Mouse (Mus musculus) lung, embryonic 15.5 days (tissue): Measurements from ENCODE around the gene Arhgap10. TPM values are rescaled to one million over a fixed set of nuclear protein-coding genes. Genes with fewer than 3 reads are reported as not detected.

ENCODE experiments used
- ATAC-seq: fragments of 200-750 bp; cut with Nextera tagmentation; 2 replicates; pipeline ENCODE4 v1.8.0; 2017; ENCODE audit warnings: moderate number of reproducible peaks, borderline replicate concordance; ENCODE audit not compliant: low FRiP score, low TSS enrichment; ENCODE audit errors: extremely low read depth
- H3K27ac ChIP-seq: fragments of 300-500 bp; sonication (generic); 2 replicates; pipeline ENCODE4 v1.5.1; 2015; ENCODE audit warnings: moderate library complexity, mild to moderate bottlenecking, inconsistent platforms
- H3K27me3 ChIP-seq: fragments of 300-500 bp; sonication (generic); 2 replicates; pipeline ENCODE4 v1.6.1; 2015; ENCODE audit warnings: inconsistent platforms
- H3K36me3 ChIP-seq: fragments of 300-500 bp; sonication (generic); 2 replicates; pipeline ENCODE4 v1.6.1; 2015; ENCODE audit warnings: inconsistent platforms
- H3K4me1 ChIP-seq: fragments of 300-500 bp; sonication (generic); 2 replicates; pipeline ENCODE4 v1.6.1; 2015; ENCODE audit warnings: inconsistent platforms
- H3K4me2 ChIP-seq: fragments of 300-500 bp; sonication (generic); 2 replicates; pipeline ENCODE4 v1.6.1; 2015; ENCODE audit warnings: inconsistent platforms, mild to moderate bottlenecking, moderate library complexity
- H3K4me3 ChIP-seq: fragments of 300-500 bp; sonication (generic); 2 replicates; pipeline ENCODE4 v1.5.1; 2015; ENCODE audit warnings: mild to moderate bottlenecking, inconsistent platforms
- H3K9ac ChIP-seq: fragments of 300-500 bp; sonication (generic); 2 replicates; pipeline ENCODE4 v1.6.1; 2015; ENCODE audit warnings: inconsistent platforms
- H3K9me3 ChIP-seq: fragments of 300-500 bp; sonication (generic); 2 replicates; pipeline ENCODE4 v1.6.1; 2016; ENCODE audit warnings: inconsistent platforms
- WGBS: fragments of 180-500 bp; shearing (Covaris S2); methylation state at CpG from one replicate; pipeline ENCODE4 v1.1.7; 2015; 5-methylcytosine and 5-hydroxymethylcytosine counted together
- polyA plus RNA-seq: library from polyadenylated mRNA; unstranded; fragments of >200 nt; fragmentation: Nextera tagmentation; extraction: Ambion mirVana; gene quantifications from 2 replicates; pipeline ENCODE4 v1.2.1, GENCODE M21; 2015

The Arhgap10 gene
- polyA plus RNA-seq, 1 experiment from 2014 or later = 23.8 TPM

GRCm38 (mm10) chr8:77288492-77288891, 229.3 kb downstream of the Arhgap10 start:
- WGBS = 93% methylated on average over 12 of the region's 12 CpGs
- Histone ChIP-seq H3K27ac (no peak overlapping the region), H3K9me3 (no peaks in the 10 kb centered on the region), H3K4me2 (no peak overlapping the region), H3K4me1 (no peaks in the 10 kb centered on the region), H3K4me3 (no peak overlapping the region), H3K27me3 (no peaks in the 10 kb centered on the region), H3K36me3 (no peaks in the 10 kb centered on the region), H3K9ac (no peak overlapping the region)
- no peak for ATAC-seq

GRCm38 (mm10) chr8:77288065-77288464, 229.7 kb downstream of the Arhgap10 start:
- no peaks in the 10 kb centered on the region for H3K27me3 ChIP-seq
- H3K4me3 ChIP-seq = no peak overlapping the region
- H3K27ac ChIP-seq = no peak overlapping the region
- no peak overlapping the region for H3K4me2 ChIP-seq
- no peak overlapping the region for H3K9ac ChIP-seq
- no peaks in the 10 kb centered on the region for H3K36me3 ChIP-seq
- peak; percentile 39; the same call in 1 of the 2 replicates for ATAC-seq
- no peaks in the 10 kb centered on the region for H3K4me1 ChIP-seq
- WGBS = 41% methylated on average over 3 of the region's 3 CpGs
- H3K9me3 ChIP-seq = no peaks in the 10 kb centered on the region

- Histone ChIP-seq H3K27ac (no peak overlapping the region), H3K4me1 (no peaks in the 10 kb centered on the region), H3K4me3 (no peak overlapping the region), H3K9ac (no peak overlapping the region), H3K27me3 (no peaks in the 10 kb centered on the region), H3K9me3 (no peaks in the 10 kb centered on the region), H3K4me2 (no peak overlapping the region), H3K36me3 (no peaks in the 10 kb centered on the region)
- 75% methylated on average over 3 of the region's 3 CpGs for WGBS
- ATAC-seq = no peak
These were observed 233.3 kb downstream of the Arhgap10 start for GRCm38 (mm10) chr8:77284473-77284872.

GRCm38 (mm10) chr8:77282605-77283236, 235.0 kb downstream of the Arhgap10 start:
- no peaks in the 10 kb centered on the region for H3K27me3 ChIP-seq
- no peak overlapping the region for H3K4me2 ChIP-seq
- no peak overlapping the region for H3K9ac ChIP-seq
- H3K4me3 ChIP-seq = no peak overlapping the region
- H3K36me3 ChIP-seq = no peaks in the 10 kb centered on the region
- ATAC-seq = no peak
- 85% methylated on average over 7 of the region's 7 CpGs for WGBS
- H3K9me3 ChIP-seq = no peaks in the 10 kb centered on the region
- H3K27ac ChIP-seq = no peak overlapping the region
- H3K4me1 ChIP-seq = no peaks in the 10 kb centered on the region

- H3K9me3 ChIP-seq = no peaks in the 10 kb centered on the region
- peaks cover 8% of the 10 kb centered on the region; the same call in 1 of the 2 replicates for H3K4me1 ChIP-seq
- no peaks in the 10 kb centered on the region for H3K27me3 ChIP-seq
- 55% methylated on average over 3 of the region's 3 CpGs for WGBS
- H3K36me3 ChIP-seq = no peaks in the 10 kb centered on the region
- no peak overlapping the region for H3K4me3 ChIP-seq
- H3K27ac ChIP-seq = peak overlapping the region; percentile 6; the same call in 1 of the 2 replicates
- ATAC-seq = no peak
- H3K9ac ChIP-seq = no peak overlapping the region
- no peak overlapping the region for H3K4me2 ChIP-seq
These were observed 237.8 kb downstream of the Arhgap10 start for GRCm38 (mm10) chr8:77279977-77280376.

- no peak for ATAC-seq
- no peak overlapping the region for H3K4me3 ChIP-seq
- no peak overlapping the region for H3K9ac ChIP-seq
- peaks cover 8% of the 10 kb centered on the region; the same call in 1 of the 2 replicates for H3K4me1 ChIP-seq
- WGBS = 85% methylated on average over 4 of the region's 4 CpGs
- no peaks in the 10 kb centered on the region for H3K27me3 ChIP-seq
- no peak overlapping the region for H3K27ac ChIP-seq
- H3K9me3 ChIP-seq = no peaks in the 10 kb centered on the region
- H3K4me2 ChIP-seq = no peak overlapping the region
- no peaks in the 10 kb centered on the region for H3K36me3 ChIP-seq
These were observed 239.5 kb downstream of the Arhgap10 start for GRCm38 (mm10) chr8:77278246-77278645.

GRCm38 (mm10) chr8:77276827-77277226, 240.9 kb downstream of the Arhgap10 start:
- peak; percentile 40; the same call in 1 of the 2 replicates for ATAC-seq
- Histone ChIP-seq H3K27me3 (no peaks in the 10 kb centered on the region), H3K36me3 (no peaks in the 10 kb centered on the region), H3K4me3 (no peak overlapping the region), H3K9me3 (no peaks in the 10 kb centered on the region), H3K4me2 (no peak overlapping the region; the same call in 1 of the 2 replicates), H3K9ac (no peak overlapping the region), H3K27ac (peak overlapping the region; percentile 30; the same call in 1 of the 2 replicates), H3K4me1 (peaks cover 17% of the 10 kb centered on the region)
- 58% methylated on average over 10 of the region's 10 CpGs for WGBS

- no peak overlapping the region for H3K27ac ChIP-seq
- H3K9me3 ChIP-seq = no peaks in the 10 kb centered on the region
- H3K36me3 ChIP-seq = peaks cover 1% of the 10 kb centered on the region; the same call in 1 of the 2 replicates
- H3K4me3 ChIP-seq = no peak overlapping the region
- 75% methylated on average over 5 of the region's 5 CpGs for whole genome bisulfite sequencing
- H3K9ac ChIP-seq = no peak overlapping the region
- peaks cover 21% of the 10 kb centered on the region for H3K4me1 ChIP-seq
- no peak overlapping the region for H3K4me2 ChIP-seq
- no peak for ATAC-seq
- no peaks in the 10 kb centered on the region for H3K27me3 ChIP-seq
These were observed 242.2 kb downstream of the Arhgap10 start for GRCm38 (mm10) chr8:77275571-77275970.

- H3K4me3 ChIP-seq = no peak overlapping the region
- ATAC-seq = no peak
- 61% methylated on average over 6 of the region's 6 CpGs for WGBS
- no peaks in the 10 kb centered on the region for H3K27me3 ChIP-seq
- no peak overlapping the region for H3K4me2 ChIP-seq
- peak overlapping the region; percentile 35 for H3K27ac ChIP-seq
- H3K9ac ChIP-seq = no peak overlapping the region
- H3K36me3 ChIP-seq = peaks cover 15% of the 10 kb centered on the region; the same call in 1 of the 2 replicates
- H3K4me1 ChIP-seq = peaks cover 29% of the 10 kb centered on the region
- H3K9me3 ChIP-seq = no peaks in the 10 kb centered on the region
These were observed 245.6 kb downstream of the Arhgap10 start for GRCm38 (mm10) chr8:77272136-77272535.

GRCm38 (mm10) chr8:77267941-77268405, 249.8 kb downstream of the Arhgap10 start:
- WGBS = 29% methylated on average over 1 of the region's 1 CpGs
- no peak for ATAC-seq
- Histone ChIP-seq H3K4me1 (peaks cover 22% of the 10 kb centered on the region), H3K27ac (peak overlapping the region; percentile 62), H3K9ac (no peak overlapping the region), H3K9me3 (no peaks in the 10 kb centered on the region), H3K36me3 (peaks cover 15% of the 10 kb centered on the region; the same call in 1 of the 2 replicates), H3K4me2 (no peak overlapping the region), H3K4me3 (no peak overlapping the region), H3K27me3 (no peaks in the 10 kb centered on the region)

- H3K9me3 ChIP-seq = no peaks in the 10 kb centered on the region
- no peak overlapping the region for H3K4me3 ChIP-seq
- H3K4me1 ChIP-seq = peaks cover 4% of the 10 kb centered on the region; the same call in 1 of the 2 replicates
- H3K4me2 ChIP-seq = no peak overlapping the region
- ATAC-seq = no peak
- H3K36me3 ChIP-seq = peaks cover 9% of the 10 kb centered on the region; the same call in 1 of the 2 replicates
- H3K27me3 ChIP-seq = no peaks in the 10 kb centered on the region
- H3K9ac ChIP-seq = no peak overlapping the region
- WGBS = 78% methylated on average over 12 of the region's 12 CpGs
- no peak overlapping the region for H3K27ac ChIP-seq
These were observed 255.3 kb downstream of the Arhgap10 start for GRCm38 (mm10) chr8:77262216-77263009.

- H3K27ac ChIP-seq = no peak overlapping the region
- H3K9ac ChIP-seq = no peak overlapping the region
- H3K4me2 ChIP-seq = no peak overlapping the region
- peaks cover 14% of the 10 kb centered on the region; the same call in 1 of the 2 replicates for H3K36me3 ChIP-seq
- H3K9me3 ChIP-seq = no peaks in the 10 kb centered on the region
- H3K27me3 ChIP-seq = no peaks in the 10 kb centered on the region
- ATAC-seq = no peak
- H3K4me3 ChIP-seq = no peak overlapping the region
- H3K4me1 ChIP-seq = no peaks in the 10 kb centered on the region
- WGBS = 83% methylated on average over 6 of the region's 6 CpGs
These were observed 256.5 kb downstream of the Arhgap10 start for GRCm38 (mm10) chr8:77261215-77261614.
